Mouse (Mus musculus) stomach, embryonic 15.5 days (tissue): ENCODE data around the gene Ppp6r2. TPM values are rescaled to one million over a fixed set of nuclear protein-coding genes. Genes with fewer than 3 reads are reported as not detected.

ENCODE experiments used
- ATAC-seq: fragments of 200-750 bp; cut with Nextera tagmentation; 2 replicates; pipeline ENCODE4 v1.8.0; 2017; ENCODE audit warnings: low read depth, moderate number of reproducible peaks, moderate TSS enrichment; ENCODE audit not compliant: insufficient read depth, low FRiP score
- H3K27ac ChIP-seq: fragments of 300-500 bp; sonication (generic); 2 replicates; pipeline ENCODE4 v1.5.1; 2015; ENCODE audit warnings: mild to moderate bottlenecking, inconsistent platforms
- H3K27me3 ChIP-seq: fragments of 300-500 bp; sonication (generic); replicated peaks from 2 replicates; pipeline ENCODE4 v1.6.1; 2015; ENCODE audit warnings: inconsistent platforms
- H3K36me3 ChIP-seq: fragments of 300-500 bp; sonication (generic); 2 replicates; pipeline ENCODE4 v1.6.1; 2015; ENCODE audit warnings: inconsistent platforms
- H3K4me1 ChIP-seq: fragments of 300-500 bp; sonication (generic); 2 replicates; pipeline ENCODE4 v1.6.1; 2015; ENCODE audit warnings: inconsistent platforms
- H3K4me2 ChIP-seq: fragments of 300-500 bp; sonication (generic); 2 replicates; pipeline ENCODE4 v1.6.1; 2015; ENCODE audit warnings: mild to moderate bottlenecking, inconsistent platforms
- H3K4me3 ChIP-seq: fragments of 300-500 bp; sonication (generic); replicated peaks from 2 replicates; pipeline ENCODE4 v1.5.1; 2015; ENCODE audit warnings: inconsistent platforms
- H3K9ac ChIP-seq: fragments of 300-500 bp; sonication (generic); 2 replicates; pipeline ENCODE4 v1.6.1; 2015; ENCODE audit warnings: inconsistent platforms
- H3K9me3 ChIP-seq: fragments of 300-500 bp; sonication (generic); 2 replicates; pipeline ENCODE4 v1.6.1; 2016; ENCODE audit warnings: inconsistent platforms
- WGBS: fragments of 180-500 bp; shearing (Covaris S2); methylation state at CpG from one replicate; pipeline ENCODE4 v1.1.7; 2015; 5-methylcytosine and 5-hydroxymethylcytosine counted together
- polyA plus RNA-seq: library from polyadenylated mRNA; unstranded; fragments of >200 nt; fragmentation: Nextera tagmentation; extraction: Ambion mirVana; gene quantifications from 2 replicates; pipeline ENCODE4 v1.2.1, GENCODE M21; 2015

The Ppp6r2 gene
- polyA plus RNA-seq, 1 experiment from 2014 or later, result 28.5 TPM

DNA sequence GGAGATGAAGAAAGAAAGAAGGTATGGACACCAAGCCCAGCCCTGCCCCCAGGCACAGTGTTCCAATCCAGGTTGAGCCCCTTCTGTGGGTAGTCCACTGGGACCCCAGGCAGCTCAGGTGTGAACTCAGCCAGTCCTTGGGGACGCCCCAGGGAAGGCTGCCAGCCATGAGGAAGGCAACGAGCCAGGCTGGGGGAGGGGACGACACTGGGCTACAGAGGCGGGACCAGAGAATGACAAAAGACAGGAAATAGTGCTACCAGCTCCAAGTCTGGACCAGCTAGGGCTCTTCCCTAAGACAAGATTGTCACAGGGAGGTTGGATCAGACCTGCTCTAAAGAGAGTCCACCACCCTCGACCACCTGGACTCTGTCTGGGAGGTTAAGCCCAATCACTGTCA, 34.2 kb upstream of the Ppp6r2 start:
- peaks cover 82% of the 10 kb centered on the region for H3K4me1 ChIP-seq
- H3K9ac ChIP-seq, result no peak overlapping the region
- no peaks in the 10 kb centered on the region for H3K27me3 ChIP-seq
- WGBS, result 7% methylated on average over 5 of the region's 5 CpGs
- H3K36me3 ChIP-seq, result no peaks in the 10 kb centered on the region
- peak overlapping the region; percentile 12; the same call in 1 of the 2 replicates for H3K4me3 ChIP-seq
- H3K27ac ChIP-seq, result peak overlapping the region; percentile 95
- peak overlapping the region; percentile 92 for H3K4me2 ChIP-seq
- no peaks in the 10 kb centered on the region for H3K9me3 ChIP-seq
- no peak for ATAC-seq

DNA sequence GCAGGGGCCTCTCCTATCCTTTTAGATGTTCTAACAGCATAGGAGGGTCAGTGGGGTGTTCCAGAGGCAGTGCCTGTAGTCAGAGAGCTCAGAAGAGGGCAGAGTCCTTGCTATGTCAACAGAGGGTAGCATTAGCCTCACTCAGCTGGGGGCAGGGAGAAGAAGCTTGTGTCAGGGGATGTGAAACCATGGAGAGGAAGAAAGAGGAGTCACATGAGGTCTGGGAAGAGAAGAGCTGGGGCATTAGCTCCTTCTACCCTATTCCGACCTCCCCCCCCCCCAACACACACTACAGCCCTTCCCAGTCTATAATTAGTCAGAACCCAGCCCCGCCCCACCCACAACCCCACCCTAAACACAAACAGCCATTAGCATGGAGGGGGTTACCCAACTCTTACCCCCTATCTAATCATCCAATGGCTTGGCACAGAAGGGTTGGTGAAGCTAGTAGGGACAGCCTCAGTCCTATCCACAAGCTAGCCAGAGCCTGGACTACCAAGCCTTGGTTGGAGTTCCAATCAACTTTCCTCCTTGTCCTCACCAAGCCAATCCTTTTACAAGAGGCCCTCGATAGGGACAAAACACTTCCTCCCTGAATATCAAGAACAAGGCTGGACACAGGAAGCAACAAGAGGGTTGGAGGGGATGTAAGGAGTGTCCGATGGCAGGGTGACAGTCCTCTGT, 33.6 kb upstream of the Ppp6r2 start:
- no peaks in the 10 kb centered on the region for H3K36me3 ChIP-seq
- H3K27ac ChIP-seq, result peak overlapping the region; percentile 95
- H3K9ac ChIP-seq, result no peak overlapping the region
- H3K27me3 ChIP-seq, result no peaks in the 10 kb centered on the region
- H3K9me3 ChIP-seq, result no peaks in the 10 kb centered on the region
- ATAC-seq, result no peak
- peak overlapping the region; percentile 92 for H3K4me2 ChIP-seq
- 48% methylated on average over 4 of the region's 4 CpGs for WGBS
- peak overlapping the region; percentile 86 for H3K4me3 ChIP-seq
- H3K4me1 ChIP-seq, result peaks cover 82% of the 10 kb centered on the region

DNA sequence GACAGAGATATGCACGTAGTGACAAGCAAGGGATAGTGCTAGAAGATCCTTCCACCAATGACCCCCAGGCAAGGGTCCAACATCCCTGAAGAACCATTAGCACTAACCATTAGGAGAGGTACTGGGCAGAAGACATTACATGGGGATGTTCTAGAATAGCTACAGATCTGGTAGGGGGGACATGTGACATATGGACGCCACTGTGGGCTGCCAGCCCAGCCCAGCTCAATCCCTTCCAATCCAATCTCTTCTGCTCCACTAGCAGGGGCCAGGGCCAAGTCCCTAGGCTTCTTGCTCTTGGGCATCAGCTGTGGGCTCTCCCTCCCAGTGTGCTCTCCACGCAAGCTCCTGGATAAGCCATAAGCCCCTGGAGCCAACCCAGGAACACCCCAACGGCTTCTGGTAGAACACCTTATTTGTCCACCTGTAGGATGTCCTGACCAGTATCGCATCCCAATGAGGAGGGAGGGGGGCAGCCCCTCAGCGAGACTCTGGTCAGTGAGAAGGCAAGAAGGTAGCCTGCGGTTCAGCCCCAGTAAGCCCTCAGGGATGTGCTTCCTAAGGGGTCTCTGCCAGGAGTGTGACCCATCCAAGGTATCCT, 33.0 kb upstream of the Ppp6r2 start:
- H3K4me1 ChIP-seq, result peaks cover 77% of the 10 kb centered on the region
- no peak for ATAC-seq
- 64% methylated on average over 7 of the region's 7 CpGs for WGBS
- H3K9me3 ChIP-seq, result no peaks in the 10 kb centered on the region
- no peaks in the 10 kb centered on the region for H3K27me3 ChIP-seq
- peak overlapping the region; percentile 92 for H3K4me2 ChIP-seq
- H3K27ac ChIP-seq, result peak overlapping the region; percentile 95
- H3K36me3 ChIP-seq, result no peaks in the 10 kb centered on the region
- no peak overlapping the region for H3K9ac ChIP-seq
- peak overlapping the region; percentile 86 for H3K4me3 ChIP-seq

DNA sequence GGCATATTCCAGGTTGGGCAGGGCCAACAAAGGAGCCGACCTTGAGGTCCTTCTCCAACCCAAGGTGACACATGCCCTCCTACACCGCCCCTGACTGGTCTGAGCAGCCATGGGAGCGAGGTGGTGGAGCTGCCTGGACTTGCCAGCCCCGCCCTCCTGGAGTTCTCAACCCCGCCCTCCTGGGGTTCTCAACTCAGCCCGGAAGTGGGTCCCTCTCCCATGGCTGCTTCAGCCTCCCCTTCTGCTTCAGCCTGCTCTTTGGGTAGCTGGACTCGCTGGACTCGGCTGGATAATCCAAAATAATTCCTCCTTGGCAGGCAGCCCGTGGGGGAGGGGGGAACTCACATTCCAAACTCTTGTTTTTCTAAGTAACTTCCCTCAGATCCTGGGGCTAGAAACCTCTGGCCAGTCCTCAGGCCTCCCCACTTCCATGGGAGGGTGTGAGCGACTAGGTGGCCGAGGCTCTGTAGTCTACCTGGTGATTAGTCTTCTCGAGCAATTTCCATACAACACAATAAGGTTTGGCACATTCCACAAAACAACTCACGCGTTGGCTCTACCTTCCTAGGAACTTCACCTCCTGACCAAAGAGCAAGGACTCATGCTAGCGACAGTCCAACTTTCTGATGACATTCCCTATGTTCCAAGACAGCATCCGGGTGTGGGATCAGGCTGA, 32.3 kb upstream of the Ppp6r2 start:
- Histone ChIP-seq H3K9ac (peak overlapping the region; percentile 80; the same call in 1 of the 2 replicates), H3K4me1 (peaks cover 69% of the 10 kb centered on the region), H3K36me3 (no peaks in the 10 kb centered on the region), H3K27ac (peak overlapping the region; percentile 95), H3K4me2 (peak overlapping the region; percentile 92), H3K9me3 (no peaks in the 10 kb centered on the region), H3K4me3 (peak overlapping the region; percentile 86), H3K27me3 (no peaks in the 10 kb centered on the region)
- 2% methylated on average over 16 of the region's 16 CpGs for WGBS
- peak; percentile 67 for ATAC-seq

DNA sequence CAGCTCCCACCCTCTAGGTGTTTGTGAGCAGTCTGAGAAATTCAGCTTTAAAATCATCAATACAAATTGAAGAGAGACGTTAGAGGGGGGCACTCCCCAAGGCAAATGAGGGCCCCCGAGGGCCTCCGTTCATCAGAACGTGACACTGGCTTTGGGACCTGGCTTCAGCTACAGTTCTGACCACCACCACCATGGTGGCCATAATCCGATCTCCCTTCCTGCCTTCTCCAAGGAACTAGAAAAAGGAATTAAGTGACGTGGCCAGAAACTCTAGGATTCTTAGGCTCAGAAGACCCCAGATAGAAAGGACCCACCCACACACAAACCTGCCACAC, 31.8 kb upstream of the Ppp6r2 start:
- WGBS, result 3% methylated on average over 6 of the region's 6 CpGs
- H3K4me2 ChIP-seq, result peak overlapping the region; percentile 92
- ATAC-seq, result no peak

DNA sequence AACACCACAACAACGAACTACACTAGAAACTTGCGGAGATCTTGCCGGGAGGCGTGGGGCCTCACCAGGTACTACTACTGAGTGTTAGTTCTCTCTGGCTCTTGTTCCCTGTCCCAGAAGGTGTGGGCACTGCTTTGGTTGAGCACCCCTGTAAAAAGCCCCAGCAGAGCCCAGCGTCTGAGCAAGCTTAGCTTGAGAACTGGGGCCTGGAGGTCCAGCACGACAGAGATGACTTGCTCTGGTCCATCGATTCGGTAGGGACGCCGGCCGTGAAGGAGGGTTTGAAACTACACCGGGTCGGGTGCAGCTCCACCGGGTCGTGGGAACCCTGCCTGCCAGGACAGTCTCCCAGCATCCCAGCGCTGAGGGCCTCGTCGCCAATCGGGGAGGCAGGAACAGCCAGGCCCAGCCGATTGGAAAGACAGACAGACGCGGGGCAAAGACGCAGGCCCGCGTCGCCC, 31.2 kb upstream of the Ppp6r2 start:
- H3K4me3 ChIP-seq, result peak overlapping the region; percentile 86
- H3K27me3 ChIP-seq, result no peaks in the 10 kb centered on the region
- ATAC-seq, result no peak
- under 1% methylated on average over 26 of the region's 26 CpGs for WGBS
- H3K36me3 ChIP-seq, result no peaks in the 10 kb centered on the region
- H3K4me2 ChIP-seq, result peak overlapping the region; percentile 92
- H3K9me3 ChIP-seq, result no peaks in the 10 kb centered on the region
- peaks cover 60% of the 10 kb centered on the region for H3K4me1 ChIP-seq
- H3K27ac ChIP-seq, result peak overlapping the region; percentile 95
- peak overlapping the region; percentile 80 for H3K9ac ChIP-seq

More for the DNA sequence above, 31.8 kb upstream of the Ppp6r2 start:
- Histone ChIP-seq H3K4me1 (peaks cover 64% of the 10 kb centered on the region), H3K4me3 (peak overlapping the region; percentile 86), H3K9me3 (no peaks in the 10 kb centered on the region), H3K27ac (peak overlapping the region; percentile 95), H3K27me3 (no peaks in the 10 kb centered on the region), H3K36me3 (no peaks in the 10 kb centered on the region), H3K9ac (peak overlapping the region; percentile 80; the same call in 1 of the 2 replicates)

DNA sequence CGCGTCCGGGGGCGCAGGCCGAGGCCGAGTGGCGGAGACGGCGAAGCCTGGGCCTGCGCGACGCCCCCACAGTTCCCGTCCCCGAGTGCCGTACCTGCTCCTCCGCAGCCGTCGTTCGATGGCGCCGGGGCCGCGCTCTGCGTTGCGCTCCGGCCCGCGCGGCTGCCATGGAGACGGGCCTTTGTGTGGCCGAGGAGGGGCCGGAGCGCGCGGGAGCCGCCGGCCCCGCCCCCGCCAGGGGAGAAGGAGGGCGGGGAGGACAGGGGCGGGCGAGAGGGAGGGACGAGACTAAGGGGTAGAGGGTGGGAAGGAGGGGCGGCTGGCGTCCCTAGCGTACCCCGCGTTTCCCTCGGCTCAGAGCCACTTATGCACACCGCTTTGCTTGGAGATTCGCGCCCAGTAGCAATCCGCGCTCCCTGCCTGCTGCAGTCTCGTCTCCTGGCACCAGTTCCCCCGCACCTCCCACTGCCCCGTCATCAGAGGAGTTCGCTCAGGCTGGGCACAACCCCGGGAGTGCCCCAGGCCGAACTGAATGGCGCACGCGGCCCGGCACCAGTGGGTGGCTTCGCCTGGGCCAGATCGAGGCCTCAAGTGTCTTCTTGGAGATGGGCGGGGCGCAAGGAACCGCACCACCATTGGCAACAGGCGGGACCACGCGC, 30.7 kb upstream of the Ppp6r2 start, which contains the start of gene Plxnb2:
Gene Plxnb2 (minus strand): TSS at position 218 of the 659 bp plus-strand sequence.
- Histone ChIP-seq H3K4me3 (peak within 1 kb of the TSS; percentile 86), H3K4me2 (peak within 1 kb of the TSS; percentile 92), H3K9ac (peak within 1 kb of the TSS; percentile 80), H3K4me1 (peaks cover 54% of the 10 kb centered on the region), H3K9me3 (no peaks in the 10 kb centered on the region), H3K27me3 (no peaks in the 10 kb centered on the region), H3K27ac (peak within 1 kb of the TSS; percentile 95), H3K36me3 (no peaks in the 10 kb centered on the region)
- WGBS, result under 1% methylated on average over 50 of the region's 72 CpGs
- ATAC-seq, result peak; percentile 81

DNA sequence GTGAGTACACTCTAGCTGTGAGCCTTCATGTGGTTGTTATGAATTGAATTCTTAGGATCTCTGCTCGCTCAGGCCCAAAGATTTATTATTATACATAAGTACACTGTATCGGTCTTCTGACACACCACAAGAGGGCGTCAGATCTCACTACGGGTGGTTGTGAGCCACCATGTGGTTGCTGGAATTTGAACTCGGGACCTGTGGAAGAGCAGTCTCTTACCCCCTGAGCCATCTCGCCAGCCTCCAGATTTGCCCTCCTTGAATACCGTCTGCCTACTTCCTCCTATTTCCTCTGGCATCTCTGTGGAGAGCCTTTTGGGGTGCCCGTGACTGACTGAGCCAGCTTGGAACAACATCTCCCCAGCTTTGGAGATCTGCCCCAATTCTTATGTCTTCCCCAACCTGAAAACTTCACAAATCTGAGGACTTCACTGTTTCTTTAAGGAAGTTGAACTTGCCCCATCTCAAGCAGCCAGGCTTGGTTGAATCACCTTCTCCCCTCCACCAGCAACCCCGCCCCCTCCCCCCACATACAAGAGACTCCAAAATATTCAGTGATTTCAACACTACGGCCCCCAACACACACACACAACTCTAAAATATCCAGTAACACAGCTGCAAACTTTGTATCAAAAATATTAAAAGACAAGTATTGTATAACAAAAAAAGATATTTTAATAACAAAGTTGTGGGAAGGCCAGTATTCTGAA, 29.6 kb upstream of the Ppp6r2 start:
- Histone ChIP-seq H3K9ac (no peak overlapping the region), H3K36me3 (no peaks in the 10 kb centered on the region), H3K9me3 (no peaks in the 10 kb centered on the region), H3K27ac (peak overlapping the region; percentile 95), H3K27me3 (no peaks in the 10 kb centered on the region), H3K4me1 (peaks cover 44% of the 10 kb centered on the region), H3K4me3 (no peak overlapping the region), H3K4me2 (peak overlapping the region; percentile 92)
- no peak for ATAC-seq
- 61% methylated on average over 10 of the region's 10 CpGs for WGBS

DNA sequence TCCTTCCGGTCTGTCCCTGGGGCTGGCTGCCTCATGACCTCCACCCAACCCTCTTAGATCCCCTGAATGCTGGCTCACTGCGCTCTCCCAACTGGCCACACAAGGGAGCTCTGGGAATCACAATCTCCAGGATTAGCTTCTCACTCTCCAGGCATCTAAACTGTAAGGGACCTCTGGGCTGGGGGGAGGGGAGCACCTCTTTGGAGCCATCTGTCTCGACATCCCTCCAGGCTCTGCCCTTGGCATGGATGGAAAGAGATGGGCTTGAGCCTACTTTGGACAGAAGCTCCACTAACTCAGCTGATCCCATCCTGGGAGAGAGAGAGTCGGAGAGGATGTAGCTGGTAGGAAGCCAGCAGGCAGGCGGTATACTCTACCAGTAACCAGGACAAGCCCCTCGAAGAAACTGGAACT, 29.0 kb upstream of the Ppp6r2 start:
- 30% methylated on average over 6 of the region's 6 CpGs for WGBS
- no peak overlapping the region for H3K4me3 ChIP-seq
- no peak overlapping the region for H3K9ac ChIP-seq
- peaks cover 38% of the 10 kb centered on the region for H3K4me1 ChIP-seq
- peak overlapping the region; percentile 95 for H3K27ac ChIP-seq
- H3K27me3 ChIP-seq, result no peaks in the 10 kb centered on the region
- H3K9me3 ChIP-seq, result no peaks in the 10 kb centered on the region
- ATAC-seq, result no peak
- peak overlapping the region; percentile 32; the same call in 1 of the 2 replicates for H3K4me2 ChIP-seq
- no peaks in the 10 kb centered on the region for H3K36me3 ChIP-seq

DNA sequence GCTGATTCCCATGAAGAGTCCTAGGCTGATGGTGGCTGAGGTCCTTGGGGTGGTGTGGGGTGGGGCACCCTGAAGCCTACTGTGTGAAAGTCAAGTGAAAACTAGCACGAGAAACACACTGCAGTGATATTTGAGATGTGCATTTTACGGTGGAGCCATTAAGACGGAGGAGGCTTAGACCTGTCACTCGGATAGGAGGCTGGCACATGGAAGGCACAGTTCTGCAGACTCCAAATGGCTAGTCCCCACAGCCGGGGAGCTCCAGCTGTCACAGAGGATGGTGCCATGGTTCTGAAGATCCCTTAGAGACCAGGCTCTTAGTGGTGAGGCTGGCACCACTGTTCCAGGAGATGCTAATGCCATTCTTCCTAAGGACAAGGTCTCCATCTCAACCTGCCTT, 28.5 kb upstream of the Ppp6r2 start:
- no peaks in the 10 kb centered on the region for H3K9me3 ChIP-seq
- peak overlapping the region; percentile 32; the same call in 1 of the 2 replicates for H3K4me2 ChIP-seq
- 70% methylated on average over 5 of the region's 5 CpGs for WGBS
- H3K4me3 ChIP-seq, result no peak overlapping the region
- peaks cover 33% of the 10 kb centered on the region for H3K4me1 ChIP-seq
- ATAC-seq, result no peak
- no peaks in the 10 kb centered on the region for H3K36me3 ChIP-seq
- H3K27ac ChIP-seq, result peak overlapping the region; percentile 95; the same call in 1 of the 2 replicates
- no peak overlapping the region for H3K9ac ChIP-seq
- H3K27me3 ChIP-seq, result no peaks in the 10 kb centered on the region
